Mouse (Mus musculus): Measurements from ENCODE around the gene Rgma. TPM values are rescaled to one million over a fixed set of nuclear protein-coding genes. Genes with fewer than 3 reads are reported as not detected.

Rgma gene
- polyA plus RNA-seq, 1 experiment from 2014 or later = 38.6 TPM

GRCm38 (mm10) chr7:73365511-73365910 is 9.8 kb upstream of the Rgma start:
- WGBS = 70% methylated on average over 4 of the region's 4 CpGs
- no peak overlapping the region for H3K4me3 ChIP-seq (ENCODE audit: low read depth, low read length)
- peaks cover 7% of the 10 kb centered on the region for H3K4me1 ChIP-seq (ENCODE audit: control insufficient read depth, insufficient read depth, low read length)
- no peak overlapping the region for H3K9ac ChIP-seq (ENCODE audit: low read depth, low read length)
- H3K27me3 ChIP-seq (ENCODE audit: control insufficient read depth, insufficient read depth, low read depth, low read length) = no peaks in the 10 kb centered on the region
- H3K9me3 ChIP-seq (replicated peaks; ENCODE audit: control insufficient read depth, low read length, poor library complexity, severe bottlenecking) = no peaks in the 10 kb centered on the region
- no peak overlapping the region for H3K4me2 ChIP-seq (ENCODE audit: low read length)
- no peak overlapping the region for H3K27ac ChIP-seq (ENCODE audit: low read length)
- H3K36me3 ChIP-seq (ENCODE audit: control insufficient read depth, insufficient read depth, low read length) = no peaks in the 10 kb centered on the region
- ATAC-seq = no peak

DNA sequence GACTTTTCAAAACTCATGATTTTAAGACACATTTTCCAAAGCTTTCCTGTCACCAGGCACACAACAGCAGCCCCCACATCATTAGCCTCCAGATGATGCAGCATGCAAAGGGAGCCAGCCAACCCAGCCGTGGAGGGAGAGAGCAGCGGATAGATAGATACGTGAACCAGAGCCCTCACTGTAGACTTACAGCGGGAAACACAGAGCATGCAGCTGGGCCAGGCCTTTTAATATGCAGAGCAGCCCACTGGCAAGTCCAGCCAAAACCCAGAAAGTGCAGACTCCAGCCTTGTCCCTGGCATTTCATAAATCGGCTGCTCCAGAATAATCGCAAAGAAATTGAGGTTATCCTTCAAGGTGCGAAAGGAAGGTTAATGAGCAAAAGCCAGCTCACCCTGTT is 9.3 kb upstream of the Rgma start:
- Histone ChIP-seq H3K4me2 (ENCODE audit: low read length) (no peak overlapping the region), H3K27ac (ENCODE audit: low read length) (peak overlapping the region; percentile 47; the same call in 1 of the 2 replicates), H3K4me1 (ENCODE audit: control insufficient read depth, insufficient read depth, low read length) (peaks cover 7% of the 10 kb centered on the region), H3K4me3 (ENCODE audit: low read depth, low read length) (no peak overlapping the region), H3K36me3 (ENCODE audit: control insufficient read depth, insufficient read depth, low read length) (no peaks in the 10 kb centered on the region), H3K9me3 (replicated peaks; ENCODE audit: control insufficient read depth, low read length, poor library complexity, severe bottlenecking) (no peaks in the 10 kb centered on the region), H3K27me3 (ENCODE audit: control insufficient read depth, insufficient read depth, low read depth, low read length) (no peaks in the 10 kb centered on the region), H3K9ac (ENCODE audit: low read depth, low read length) (no peak overlapping the region)
- 31% methylated on average over 7 of the region's 7 CpGs for WGBS
- ATAC-seq = no peak

GRCm38 (mm10) chr7:73367681-73368464 is 7.4 kb upstream of the Rgma start:
- H3K9me3 ChIP-seq (replicated peaks; ENCODE audit: control insufficient read depth, low read length, poor library complexity, severe bottlenecking) = no peaks in the 10 kb centered on the region
- no peaks in the 10 kb centered on the region for H3K36me3 ChIP-seq (ENCODE audit: control insufficient read depth, insufficient read depth, low read length)
- no peaks in the 10 kb centered on the region for H3K27me3 ChIP-seq (ENCODE audit: control insufficient read depth, insufficient read depth, low read depth, low read length)
- no peak overlapping the region for H3K4me2 ChIP-seq (ENCODE audit: low read length)
- no peak overlapping the region for H3K4me3 ChIP-seq (ENCODE audit: low read depth, low read length)
- no peak for ATAC-seq
- peaks cover 18% of the 10 kb centered on the region for H3K4me1 ChIP-seq (ENCODE audit: control insufficient read depth, insufficient read depth, low read length)
- H3K9ac ChIP-seq (ENCODE audit: low read depth, low read length) = no peak overlapping the region
- no peak overlapping the region for H3K27ac ChIP-seq (ENCODE audit: low read length)
- WGBS = 96% methylated on average over 10 of the region's 10 CpGs

- Histone ChIP-seq H3K9ac (ENCODE audit: low read depth, low read length) (no peak overlapping the region), H3K27ac (ENCODE audit: low read length) (no peak overlapping the region), H3K36me3 (ENCODE audit: control insufficient read depth, insufficient read depth, low read length) (no peaks in the 10 kb centered on the region), H3K4me1 (ENCODE audit: control insufficient read depth, insufficient read depth, low read length) (peaks cover 30% of the 10 kb centered on the region), H3K9me3 (replicated peaks; ENCODE audit: control insufficient read depth, low read length, poor library complexity, severe bottlenecking) (no peaks in the 10 kb centered on the region), H3K4me3 (ENCODE audit: low read depth, low read length) (no peak overlapping the region), H3K27me3 (ENCODE audit: control insufficient read depth, insufficient read depth, low read depth, low read length) (no peaks in the 10 kb centered on the region), H3K4me2 (ENCODE audit: low read length) (no peak overlapping the region)
- 83% methylated on average over 4 of the region's 4 CpGs for WGBS
- no peak for ATAC-seq
Observed at GRCm38 (mm10) chr7:73369992-73370391, 5.3 kb upstream of the Rgma start.

DNA sequence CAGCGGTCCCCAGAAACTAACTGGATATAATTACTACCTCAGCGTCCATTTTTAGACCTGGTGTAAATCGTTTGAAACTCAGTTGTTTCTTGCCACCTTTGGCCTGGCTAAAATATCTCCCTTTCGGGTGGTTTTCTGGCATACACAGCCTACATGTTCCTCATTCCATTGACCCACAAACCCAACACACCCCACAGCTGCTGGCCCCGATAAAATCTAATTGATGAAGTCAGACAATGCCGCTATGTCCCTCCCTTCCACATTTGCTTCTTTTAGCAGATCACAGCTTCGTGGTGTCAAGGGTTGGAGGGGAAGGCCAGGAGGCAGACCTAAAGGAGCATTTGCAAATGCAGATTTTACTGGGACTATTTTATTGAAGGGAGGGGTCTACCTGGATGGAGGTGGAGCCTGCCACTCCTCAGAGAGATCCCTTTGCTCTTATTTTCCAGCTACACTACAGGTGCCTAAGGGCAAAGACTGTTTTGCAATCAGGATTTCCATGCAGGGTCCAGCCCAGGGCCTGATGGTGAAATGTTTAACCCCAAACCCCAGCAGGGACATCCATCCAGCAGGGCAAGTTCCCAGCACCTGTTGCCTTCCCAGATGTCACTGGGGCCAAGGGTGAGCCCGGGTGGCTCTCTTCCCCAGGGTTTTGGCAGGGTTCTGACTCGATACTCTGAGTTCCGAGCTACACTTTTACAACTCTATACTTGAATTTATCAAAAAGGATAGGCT is 3.6 kb upstream of the Rgma start:
- 64% methylated on average over 10 of the region's 10 CpGs for WGBS
- no peak overlapping the region for H3K27ac ChIP-seq (ENCODE audit: low read length)
- H3K4me1 ChIP-seq (ENCODE audit: control insufficient read depth, insufficient read depth, low read length) = peaks cover 23% of the 10 kb centered on the region; the same call in 1 of the 2 replicates
- ATAC-seq = no peak
- peak overlapping the region; percentile 36 for H3K4me3 ChIP-seq (ENCODE audit: low read depth, low read length)
- peak overlapping the region; percentile 74 for H3K4me2 ChIP-seq (ENCODE audit: low read length)
- peak overlapping the region; percentile 69 for H3K9ac ChIP-seq (ENCODE audit: low read depth, low read length)
- H3K27me3 ChIP-seq (ENCODE audit: control insufficient read depth, insufficient read depth, low read depth, low read length) = no peaks in the 10 kb centered on the region
- H3K36me3 ChIP-seq (ENCODE audit: control insufficient read depth, insufficient read depth, low read length) = no peaks in the 10 kb centered on the region
- H3K9me3 ChIP-seq (replicated peaks; ENCODE audit: control insufficient read depth, low read length, poor library complexity, severe bottlenecking) = no peaks in the 10 kb centered on the region

- no peak for ATAC-seq
- Histone ChIP-seq H3K27ac (ENCODE audit: low read length) (peak overlapping the region; percentile 45; the same call in 1 of the 2 replicates), H3K36me3 (ENCODE audit: control insufficient read depth, insufficient read depth, low read length) (no peaks in the 10 kb centered on the region), H3K9ac (ENCODE audit: low read depth, low read length) (peak overlapping the region; percentile 69), H3K4me2 (ENCODE audit: low read length) (peak overlapping the region; percentile 74), H3K4me3 (ENCODE audit: low read depth, low read length) (peak overlapping the region; percentile 36), H3K27me3 (ENCODE audit: control insufficient read depth, insufficient read depth, low read depth, low read length) (no peaks in the 10 kb centered on the region), H3K9me3 (replicated peaks; ENCODE audit: control insufficient read depth, low read length, poor library complexity, severe bottlenecking) (no peaks in the 10 kb centered on the region), H3K4me1 (ENCODE audit: control insufficient read depth, insufficient read depth, low read length) (peaks cover 23% of the 10 kb centered on the region; the same call in 1 of the 2 replicates)
- WGBS = 4% methylated on average over 29 of the region's 29 CpGs
Observed at GRCm38 (mm10) chr7:73372352-73372970, 2.8 kb upstream of the Rgma start.

DNA sequence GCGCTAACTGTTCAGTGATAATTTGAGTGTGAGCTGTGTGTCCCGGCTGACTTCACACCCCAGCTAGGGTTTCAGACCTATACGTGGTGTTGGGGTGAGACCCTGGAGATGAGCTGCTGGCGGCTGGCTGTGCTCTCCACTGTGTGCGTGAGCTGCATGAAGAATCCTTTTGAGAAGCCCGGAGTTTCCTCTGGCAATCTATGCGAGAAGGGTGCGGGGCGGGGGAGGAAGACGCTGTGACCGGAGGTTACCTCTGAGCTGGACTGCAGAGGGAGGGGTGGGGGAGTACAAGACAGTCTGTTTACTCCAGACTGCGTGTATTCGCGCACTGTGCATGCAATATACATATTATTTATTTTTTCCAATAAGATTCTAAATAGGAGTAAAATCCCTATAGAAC is 582 bp upstream of the Rgma start:
- Histone ChIP-seq H3K4me2 (ENCODE audit: low read length) (peak overlapping the region; percentile 84), H3K9ac (ENCODE audit: low read depth, low read length) (peak overlapping the region; percentile 95), H3K4me3 (ENCODE audit: low read depth, low read length) (peak overlapping the region; percentile 84), H3K9me3 (replicated peaks; ENCODE audit: control insufficient read depth, low read length, poor library complexity, severe bottlenecking) (no peaks in the 10 kb centered on the region), H3K4me1 (ENCODE audit: control insufficient read depth, insufficient read depth, low read length) (peaks cover 41% of the 10 kb centered on the region), H3K27ac (ENCODE audit: low read length) (peak overlapping the region; percentile 97), H3K36me3 (ENCODE audit: control insufficient read depth, insufficient read depth, low read length) (no peaks in the 10 kb centered on the region), H3K27me3 (ENCODE audit: control insufficient read depth, insufficient read depth, low read depth, low read length) (no peaks in the 10 kb centered on the region)
- ATAC-seq = peak; percentile 73
- WGBS = under 1% methylated on average over 14 of the region's 14 CpGs

- Histone ChIP-seq H3K4me1 (ENCODE audit: control insufficient read depth, insufficient read depth, low read length) (peaks cover 49% of the 10 kb centered on the region), H3K27me3 (ENCODE audit: control insufficient read depth, insufficient read depth, low read depth, low read length) (no peaks in the 10 kb centered on the region), H3K4me3 (ENCODE audit: low read depth, low read length) (peak overlapping the region; percentile 84), H3K27ac (ENCODE audit: low read length) (peak overlapping the region; percentile 97), H3K9me3 (replicated peaks; ENCODE audit: control insufficient read depth, low read length, poor library complexity, severe bottlenecking) (no peaks in the 10 kb centered on the region), H3K9ac (ENCODE audit: low read depth, low read length) (peak overlapping the region; percentile 95), H3K4me2 (ENCODE audit: low read length) (peak overlapping the region; percentile 84), H3K36me3 (ENCODE audit: control insufficient read depth, insufficient read depth, low read length) (no peaks in the 10 kb centered on the region)
- WGBS = under 1% methylated on average over 39 of the region's 39 CpGs
- peak; percentile 59 for ATAC-seq
Observed at GRCm38 (mm10) chr7:73376101-73377001, 1.0 kb downstream of the Rgma start.
